Mouse (Mus musculus) kidney, adult 2 months (tissue): ENCODE results near the gene Rhbdf1. TPM values are rescaled to one million over a fixed set of nuclear protein-coding genes. Genes with fewer than 3 reads are reported as not detected.

Experiments used
- DNase-seq: peaks from one replicate; pipeline ENCODE4 v3.0.0; 2021
- H3K27ac ChIP-seq: fragments of 200-500 bp; 2 replicates; pipeline ENCODE4 v1.5.1; 2012; ENCODE audit warnings: low read depth, low read length, control low read depth, inconsistent platforms; ENCODE audit not compliant: insufficient read depth
- H3K27me3 ChIP-seq: fragments of 200-500 bp; replicated peaks from 2 replicates; pipeline ENCODE4 v1.6.1; 2012; ENCODE audit warnings: mild to moderate bottlenecking, moderate library complexity, low read length, inconsistent platforms; ENCODE audit not compliant: control insufficient read depth, insufficient read depth
- H3K36me3 ChIP-seq: fragments of 200-500 bp; 2 replicates; pipeline ENCODE4 v1.6.1; 2012; ENCODE audit warnings: mild to moderate bottlenecking, moderate library complexity, low read length, inconsistent platforms; ENCODE audit not compliant: control insufficient read depth, insufficient read depth
- H3K4me1 ChIP-seq: fragments of 200-500 bp; 2 replicates; pipeline ENCODE4 v1.6.1; 2011; ENCODE audit warnings: low read length; ENCODE audit not compliant: control insufficient read depth, insufficient read depth
- H3K4me3 ChIP-seq: fragments of 200-500 bp; 2 replicates; pipeline ENCODE4 v1.5.1; 2011; ENCODE audit warnings: mild to moderate bottlenecking, low read depth, low read length, control low read depth; ENCODE audit not compliant: insufficient read depth
- CTCF ChIP-seq: fragments of 200-500 bp; conservative IDR thresholded peaks from 2 replicates; pipeline ENCODE4 v1.5.1; 2011; ENCODE audit warnings: low read depth, mild to moderate bottlenecking, control low read depth, low read length, moderate library complexity, mixed read lengths; ENCODE audit not compliant: insufficient read depth, insufficient read length
- POLR2A ChIP-seq: fragments of 200-500 bp; IDR thresholded peaks from one replicate; pipeline ENCODE4 v1.6.1; 2011; ENCODE audit warnings: low read depth, low read length, control low read depth
- WGBS: fragments of 180-500 bp; shearing (Covaris S2); methylation state at CpG from one replicate; pipeline ENCODE4 v1.1.7; 2018; 5-methylcytosine and 5-hydroxymethylcytosine counted together
- polyA plus RNA-seq: library from polyadenylated mRNA; depleted of rRNA; stranded (reverse); fragments of >200 nt; gene quantifications from 2 replicates; pipeline ENCODE4 v1.2.3, GENCODE M21; 2012; rRNA removed

The Rhbdf1 gene
- polyA plus RNA-seq = 81.7 and 110 TPM in 2 replicates

DNA sequence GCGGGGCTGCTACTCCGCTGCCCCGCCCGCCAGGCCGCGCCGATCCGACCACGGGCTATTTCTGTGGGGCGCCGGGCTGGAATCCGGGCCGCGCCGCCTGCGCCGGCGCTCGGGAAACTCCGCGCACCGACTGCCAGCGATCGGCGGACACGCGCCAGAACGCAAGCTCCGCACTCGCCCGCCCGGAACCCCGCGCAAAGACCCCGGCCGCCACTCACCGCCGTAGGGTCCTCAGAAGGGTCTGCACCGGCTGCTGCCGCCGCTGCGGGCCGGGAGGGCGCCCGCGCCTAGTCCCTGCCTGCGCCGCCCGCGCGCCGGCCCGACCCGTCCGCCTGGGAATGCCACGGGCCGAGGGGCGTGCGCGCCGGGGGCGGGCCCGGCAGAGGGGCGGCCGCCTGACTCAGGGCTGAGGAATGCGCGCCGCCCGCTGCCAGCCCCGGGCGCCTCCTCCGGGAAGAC, at the start of gene Rhbdf1:
Gene Rhbdf1, minus strand, starts transcription at position 350 of the 459 bp plus-strand sequence.
- WGBS = under 1% methylated on average over 71 of the region's 72 CpGs
- peak within 1 kb of the TSS; percentile 74 for H3K27ac ChIP-seq

DNA sequence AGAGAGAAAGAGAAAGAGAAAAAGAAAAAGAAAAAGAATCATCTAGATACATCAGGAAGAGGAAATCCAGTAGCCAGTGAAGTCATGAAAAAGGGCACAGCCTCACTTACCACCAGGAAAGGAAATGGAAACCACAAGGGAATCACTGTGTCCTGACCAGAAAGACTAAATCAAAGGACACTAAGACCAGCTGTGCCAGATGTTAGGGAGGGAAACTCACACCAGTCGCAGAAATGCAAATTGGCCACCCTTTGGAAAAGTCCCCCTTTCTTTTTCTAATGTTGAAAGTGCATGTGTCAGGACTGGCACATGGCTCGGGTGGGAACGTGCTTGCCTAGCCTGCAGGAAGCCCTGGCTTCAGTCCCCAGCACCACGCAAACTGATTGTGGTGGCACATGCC, 49.1 kb upstream of the Rhbdf1 start:
- no peak overlapping the region for H3K27ac ChIP-seq
- H3K27me3 ChIP-seq = no peaks in the 10 kb centered on the region
- no peak overlapping the region for H3K4me3 ChIP-seq
- no peaks in the 10 kb centered on the region for H3K36me3 ChIP-seq
- no peak for DNase-seq
- TF ChIP-seq CTCF (no peak), POLR2A (no peak)
- WGBS = 46% methylated on average over 4 of the region's 4 CpGs
- H3K4me1 ChIP-seq = peaks cover 2% of the 10 kb centered on the region; the same call in 1 of the 2 replicates

More for the DNA sequence above, at the start of gene Rhbdf1:
- H3K36me3 ChIP-seq = no peaks in the 10 kb centered on the region
- peaks cover 34% of the 10 kb centered on the region for H3K4me1 ChIP-seq
- DNase-seq = peak; percentile 78
- no peaks in the 10 kb centered on the region for H3K27me3 ChIP-seq
- peak within 1 kb of the TSS; percentile 60 for H3K4me3 ChIP-seq
- TF ChIP-seq POLR2A = no peak
- TF ChIP-seq CTCF = no peak

- Histone ChIP-seq H3K27ac (no peak overlapping the region), H3K4me1 (peaks cover 2% of the 10 kb centered on the region; the same call in 1 of the 2 replicates), H3K4me3 (no peak overlapping the region), H3K27me3 (no peaks in the 10 kb centered on the region), H3K36me3 (no peaks in the 10 kb centered on the region)
- no peak for TF ChIP-seq CTCF
- no peak for TF ChIP-seq POLR2A
- 89% methylated on average over 5 of the region's 5 CpGs for WGBS
- no peak for DNase-seq
Measured at GRCm38 (mm10) chr11:32268952-32269351, 46.9 kb upstream of the Rhbdf1 start.

DNA sequence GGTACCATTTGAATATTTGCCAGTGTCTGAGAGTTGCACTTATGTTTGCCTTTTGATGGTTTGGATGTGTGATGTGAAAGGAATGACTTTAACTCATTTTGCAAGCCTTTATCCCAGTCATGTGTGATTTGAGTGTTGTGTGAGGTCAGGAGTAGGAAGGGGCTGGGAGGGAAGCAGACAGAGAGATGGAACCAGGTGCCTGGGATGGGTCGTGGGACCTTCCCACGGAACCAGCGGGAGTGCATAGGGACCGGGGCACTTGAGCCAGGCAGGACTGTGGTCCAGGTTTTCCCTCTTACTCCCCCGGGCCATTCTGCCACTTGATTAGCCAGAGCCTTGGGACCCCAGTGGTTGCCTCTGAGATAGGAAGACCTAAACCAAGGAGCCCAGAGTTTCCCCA, 45.9 kb upstream of the Rhbdf1 start:
- peak overlapping the region; percentile 29; the same call in 1 of the 2 replicates for H3K27ac ChIP-seq
- peaks cover 2% of the 10 kb centered on the region; the same call in 1 of the 2 replicates for H3K4me1 ChIP-seq
- WGBS = 21% methylated on average over 5 of the region's 5 CpGs

DNA sequence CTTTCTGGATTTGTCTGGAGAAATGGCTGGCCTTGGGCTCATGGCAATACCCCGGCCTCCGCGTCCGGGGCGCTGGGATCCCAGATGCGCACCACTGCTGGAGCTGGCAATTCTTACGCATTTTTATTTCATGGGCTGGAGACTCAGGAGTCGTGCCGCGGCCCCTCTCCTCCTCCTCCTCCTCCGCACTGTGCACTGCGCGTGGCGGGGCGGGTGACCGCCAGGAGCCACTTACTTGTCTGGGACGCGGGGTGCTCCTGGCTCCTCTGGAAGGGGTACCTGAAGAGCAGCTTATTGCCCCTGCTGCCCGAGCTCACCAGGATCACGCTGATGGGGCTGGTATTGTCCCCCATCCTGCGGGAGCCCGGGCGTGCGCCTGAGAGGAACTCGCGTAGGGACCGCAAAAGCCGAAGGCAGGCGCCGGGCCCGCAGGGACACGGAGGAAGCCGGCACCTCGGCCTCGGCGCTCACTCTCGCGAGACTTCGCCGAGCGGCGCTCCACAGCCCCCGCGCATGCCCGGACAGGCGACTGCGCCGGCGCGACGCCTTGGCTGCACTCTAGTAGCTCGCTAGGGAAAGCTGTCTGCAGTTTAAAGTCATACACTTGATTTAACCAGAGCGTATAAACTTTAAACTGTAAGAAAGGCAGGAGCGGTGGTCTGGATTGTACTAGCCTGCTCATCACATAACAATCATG, 45.2 kb upstream of the Rhbdf1 start, which contains the start of gene Nprl3:
Gene Nprl3, minus strand, starts transcription at position 520 of the 697 bp plus-strand sequence.
- peaks cover 2% of the 10 kb centered on the region; the same call in 1 of the 2 replicates for H3K4me1 ChIP-seq
- peak within 1 kb of the TSS; percentile 95 for H3K4me3 ChIP-seq
- H3K36me3 ChIP-seq = no peaks in the 10 kb centered on the region
- H3K27ac ChIP-seq = peak within 1 kb of the TSS; percentile 91
- TF ChIP-seq POLR2A (peak; percentile 76), CTCF (no peak)
- no peaks in the 10 kb centered on the region for H3K27me3 ChIP-seq
- peak; percentile 98 for DNase-seq
- WGBS = under 1% methylated on average over 54 of the region's 54 CpGs

More for the DNA sequence above, 45.9 kb upstream of the Rhbdf1 start:
- no peaks in the 10 kb centered on the region for H3K36me3 ChIP-seq
- TF ChIP-seq POLR2A (no peak), CTCF (no peak)
- no peak for DNase-seq
- no peak overlapping the region for H3K4me3 ChIP-seq
- H3K27me3 ChIP-seq = no peaks in the 10 kb centered on the region

GRCm38 (mm10) chr11:32266776-32267175, 44.7 kb upstream of the Rhbdf1 start:
- Histone ChIP-seq H3K4me3 (peak overlapping the region; percentile 95), H3K36me3 (no peaks in the 10 kb centered on the region), H3K27me3 (no peaks in the 10 kb centered on the region), H3K4me1 (peaks cover 2% of the 10 kb centered on the region; the same call in 1 of the 2 replicates), H3K27ac (peak overlapping the region; percentile 91)
- no peak for DNase-seq
- 13% methylated on average over 6 of the region's 6 CpGs for whole genome bisulfite sequencing
- no peak for TF ChIP-seq POLR2A
- TF ChIP-seq CTCF = no peak

GRCm38 (mm10) chr11:32266194-32266593, 44.1 kb upstream of the Rhbdf1 start:
- Histone ChIP-seq H3K36me3 (peaks cover 2% of the 10 kb centered on the region; the same call in 1 of the 2 replicates), H3K27ac (no peak overlapping the region), H3K4me1 (peaks cover 2% of the 10 kb centered on the region; the same call in 1 of the 2 replicates), H3K4me3 (no peak overlapping the region), H3K27me3 (no peaks in the 10 kb centered on the region)
- no peak for TF ChIP-seq CTCF
- TF ChIP-seq POLR2A = no peak
- WGBS = 93% methylated on average over 6 of the region's 6 CpGs
- DNase-seq = no peak
